Mouse (Mus musculus) c-Kit-positive CD71-positive TER-119-negative erythroid progenitor cells, embryonic 14.5 days (primary cell): ENCODE measurements around the gene C1qtnf4.

ENCODE experiments used
- DNase-seq: peaks from one replicate; pipeline ENCODE4 v3.0.0-alpha.2; 2013; ENCODE audit warnings: low read depth

C1qtnf4 gene

GRCm38 (mm10) chr2:90885218-90886041, at the start of gene C1qtnf4:
Gene C1qtnf4 (plus strand): TSS chr2:90885860.
- DNase-seq: no peak

GRCm38 (mm10) chr2:90838621-90839020, 47.0 kb upstream of the C1qtnf4 start:
- DNase-seq: no peak

- no peak for DNase-seq
These were observed 42.0 kb upstream of the C1qtnf4 start for GRCm38 (mm10) chr2:90843666-90844065.

GRCm38 (mm10) chr2:90844262-90844661, 41.4 kb upstream of the C1qtnf4 start:
- DNase-seq: no peak

- no peak for DNase-seq
These were observed 40.4 kb upstream of the C1qtnf4 start for GRCm38 (mm10) chr2:90845234-90845633.

GRCm38 (mm10) chr2:90846171-90846570, 39.5 kb upstream of the C1qtnf4 start:
- DNase-seq: no peak

- no peak for DNase-seq
These were observed 39.1 kb upstream of the C1qtnf4 start for GRCm38 (mm10) chr2:90846597-90846954.

GRCm38 (mm10) chr2:90846955-90847680, 38.5 kb upstream of the C1qtnf4 start, which contains the start of gene Mtch2:
Gene Mtch2 (plus strand): TSS chr2:90847155.
- DNase-seq: peak; percentile 94

GRCm38 (mm10) chr2:90847681-90848050, 38.0 kb upstream of the C1qtnf4 start:
- no peak for DNase-seq

- no peak for DNase-seq
These were observed 37.3 kb upstream of the C1qtnf4 start for GRCm38 (mm10) chr2:90848331-90848730.

GRCm38 (mm10) chr2:90850401-90850800, 35.3 kb upstream of the C1qtnf4 start:
- DNase-seq: no peak

GRCm38 (mm10) chr2:90861486-90861885, 24.2 kb upstream of the C1qtnf4 start:
- DNase-seq: no peak

- no peak for DNase-seq
These were observed 21.5 kb upstream of the C1qtnf4 start for GRCm38 (mm10) chr2:90864184-90864583.

GRCm38 (mm10) chr2:90866524-90866923, 19.1 kb upstream of the C1qtnf4 start:
- DNase-seq: peak; percentile 83

GRCm38 (mm10) chr2:90870136-90870601, 15.5 kb upstream of the C1qtnf4 start:
- DNase-seq: peak; percentile 72

GRCm38 (mm10) chr2:90871180-90871961, 14.3 kb upstream of the C1qtnf4 start:
- no peak for DNase-seq

GRCm38 (mm10) chr2:90874025-90874424, 11.6 kb upstream of the C1qtnf4 start:
- DNase-seq: no peak

- DNase-seq: no peak
These were observed 10.4 kb upstream of the C1qtnf4 start for GRCm38 (mm10) chr2:90875239-90875638.

GRCm38 (mm10) chr2:90877584-90878259, 7.9 kb upstream of the C1qtnf4 start:
- no peak for DNase-seq

- no peak for DNase-seq
These were observed 6.2 kb upstream of the C1qtnf4 start for GRCm38 (mm10) chr2:90879419-90879818.

- DNase-seq: no peak
These were observed 5.4 kb upstream of the C1qtnf4 start for GRCm38 (mm10) chr2:90880144-90880785.
